Mouse (Mus musculus): ENCODE data around the gene Gm37419. TPM values are rescaled to one million over a fixed set of nuclear protein-coding genes. Genes with fewer than 3 reads are reported as not detected.

Gm37419 gene
- total RNA-seq, 2 experiments from 2014 or later, result not detected

DNA sequence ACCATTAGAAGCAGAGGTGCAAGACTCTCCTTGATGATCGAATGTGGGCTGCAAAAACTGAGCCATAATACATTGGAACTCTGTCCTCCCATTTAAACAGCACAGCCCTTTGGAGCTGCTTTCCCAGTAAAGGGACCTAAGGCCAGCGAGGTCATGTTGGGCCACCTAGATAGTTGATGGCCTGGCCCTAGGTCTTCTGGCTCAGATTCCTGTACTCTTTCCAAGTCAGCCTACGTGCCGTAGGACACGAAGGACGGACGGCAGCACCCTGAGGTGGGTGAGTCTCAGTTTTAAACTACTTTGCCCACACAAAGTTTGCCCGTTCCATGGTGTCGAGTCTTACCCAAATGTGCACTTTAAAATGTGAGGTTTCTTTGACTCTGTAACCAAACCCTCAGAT lies 8.8 kb upstream of the Gm37419 start:
- DNase-seq (ENCODE audit: low spot score in 2 of 2), result no peak

DNA sequence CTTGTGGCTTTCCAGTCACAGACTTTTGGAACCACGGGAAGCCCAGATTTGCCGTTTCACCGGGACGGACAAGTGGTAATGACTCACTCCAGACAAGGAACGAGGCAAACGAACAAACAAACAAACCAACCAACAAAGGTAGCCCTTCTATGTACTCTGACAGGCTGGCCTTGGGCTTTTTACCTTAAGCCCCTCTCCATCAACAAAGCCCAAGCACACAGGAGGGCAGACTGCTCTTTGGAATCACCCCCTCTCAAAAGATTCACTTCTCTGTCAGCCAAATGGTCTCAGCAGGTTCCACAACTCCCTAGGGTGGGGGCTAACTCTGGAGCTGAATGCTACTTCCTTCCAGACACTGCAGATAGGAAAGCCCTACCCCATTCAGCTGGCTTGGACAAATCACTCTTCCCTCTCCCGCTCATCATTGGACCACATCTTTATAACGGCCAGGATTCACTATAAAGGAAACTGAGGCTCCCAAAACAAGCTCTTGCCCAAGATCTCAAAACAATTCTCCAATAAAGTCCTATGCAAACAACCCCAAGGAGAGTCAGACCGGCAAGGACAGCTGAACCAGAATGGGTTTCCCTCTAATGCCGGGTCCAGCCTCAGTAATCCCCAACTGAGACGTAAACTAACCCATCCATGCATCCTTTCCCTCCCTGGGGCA lies 7.9 kb upstream of the Gm37419 start:
- DNase-seq (ENCODE audit: low spot score in 2 of 2), result no peak

DNA sequence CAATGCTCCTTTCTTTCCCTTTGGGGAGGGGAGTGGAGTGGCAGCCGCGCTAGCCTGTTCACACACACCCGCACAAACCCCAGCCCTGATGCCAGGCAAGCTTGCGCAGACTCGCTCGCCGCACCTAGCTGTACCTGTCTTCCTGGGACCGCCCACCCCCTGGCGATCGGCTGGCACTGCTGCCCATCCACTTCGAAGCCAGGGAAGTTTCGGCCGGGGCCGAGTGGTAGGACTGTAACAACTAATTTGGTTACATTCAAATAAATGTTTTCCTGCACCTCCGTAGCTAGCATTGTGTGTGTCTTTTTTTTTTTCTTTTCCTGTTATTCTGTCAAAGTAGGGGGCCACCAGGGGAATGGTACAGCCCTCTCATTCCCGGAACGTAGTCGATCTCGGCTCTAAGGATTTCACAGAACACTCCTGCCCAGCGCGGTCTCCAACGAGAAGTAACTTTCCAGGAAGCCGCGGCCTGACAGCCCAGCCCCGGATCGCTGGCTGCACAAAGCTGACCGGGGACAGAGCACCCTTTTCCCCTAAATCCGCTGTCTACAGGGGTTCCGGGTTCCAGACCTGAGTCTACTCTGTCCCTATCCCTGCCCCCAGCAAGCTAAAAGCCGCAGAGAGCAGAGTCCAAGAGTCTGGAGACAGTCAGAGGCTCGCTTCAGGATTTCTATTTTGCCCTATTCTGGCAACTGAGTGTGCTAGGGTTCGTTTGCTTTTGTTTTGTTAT lies 7.1 kb upstream of the Gm37419 start:
- DNase-seq (ENCODE audit: low spot score in 2 of 2), result no peak

DNA sequence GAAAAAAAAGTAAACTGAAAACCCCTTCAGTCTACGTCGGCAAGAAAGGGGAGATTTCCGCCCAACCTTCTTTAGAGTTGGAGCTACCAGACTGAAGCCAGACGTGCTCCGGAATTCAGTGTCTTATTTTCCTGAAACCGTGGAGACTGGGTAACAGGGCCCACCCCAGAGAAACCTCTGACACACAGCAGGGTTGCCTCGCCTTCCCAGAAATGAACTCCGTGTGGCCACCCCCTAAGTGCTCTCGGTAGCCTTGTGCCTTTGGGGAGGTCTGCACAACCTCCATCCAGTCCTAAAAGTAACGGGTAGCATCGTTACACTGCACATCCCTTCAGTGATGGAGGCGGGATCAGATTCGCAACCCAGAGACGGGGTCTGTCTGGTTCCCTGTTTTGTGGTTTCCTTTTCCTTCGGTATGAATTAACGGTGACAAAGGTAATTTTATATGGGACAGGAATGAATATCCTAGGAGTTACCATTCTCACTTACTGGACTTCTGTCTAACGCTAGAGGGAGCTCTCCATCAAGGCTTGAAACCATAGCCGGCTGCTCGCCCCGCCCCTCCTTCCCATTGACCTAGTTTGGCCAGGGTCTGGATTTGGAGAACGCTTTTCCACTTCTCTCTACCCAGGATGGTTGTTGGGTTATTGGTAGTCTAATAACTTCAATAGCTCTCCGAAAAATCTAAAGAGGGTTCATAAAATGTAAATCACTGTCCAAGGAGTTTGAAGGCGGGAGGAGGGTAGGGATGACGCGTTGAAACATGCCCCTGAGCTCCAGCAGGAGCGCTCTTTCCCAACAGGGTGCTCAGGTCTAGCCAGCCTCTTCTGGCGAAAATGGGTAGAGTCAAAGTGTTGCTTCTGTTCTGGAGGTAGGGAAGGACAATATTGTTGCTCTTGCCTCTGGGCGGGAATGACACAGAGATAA lies 6.1 kb upstream of the Gm37419 start:
- DNase-seq (ENCODE audit: low spot score in 2 of 2), result peak; percentile 82 to 90

DNA sequence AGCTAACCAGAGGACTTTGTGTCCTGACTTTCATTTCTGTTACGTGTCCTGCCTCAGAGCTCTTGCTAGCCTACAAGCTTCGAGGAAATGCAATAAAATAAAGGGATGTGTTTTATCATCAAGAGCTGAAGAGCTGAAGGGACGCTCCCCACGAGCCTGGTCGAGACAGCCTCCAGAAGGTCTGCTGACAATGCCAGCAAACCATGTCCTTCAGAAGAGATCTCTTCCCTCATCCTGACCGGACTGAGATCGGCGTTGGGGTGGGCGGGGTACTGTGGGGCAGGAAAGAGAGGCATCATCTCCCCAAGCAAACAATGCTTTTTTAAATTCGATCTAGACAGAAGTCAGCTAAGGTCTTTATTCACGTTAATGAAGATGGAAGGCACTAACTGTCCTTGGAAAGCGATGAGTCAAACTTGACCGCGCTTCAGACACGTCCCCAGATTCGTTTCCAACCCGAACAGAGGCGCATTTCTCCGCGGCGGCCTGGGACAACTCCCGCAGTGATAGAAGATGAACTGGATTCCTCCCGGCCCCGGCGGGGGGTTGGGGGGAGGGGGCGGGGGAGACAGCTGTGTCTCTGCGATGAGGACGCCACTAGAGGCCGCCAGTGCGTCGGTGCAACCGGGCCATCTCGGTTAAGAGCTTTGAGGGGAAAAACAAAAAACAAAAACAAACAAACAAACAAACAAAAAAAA lies 5.2 kb upstream of the Gm37419 start:
- DNase-seq (ENCODE audit: low spot score in 2 of 2), result peak; percentile 80 to 88

DNA sequence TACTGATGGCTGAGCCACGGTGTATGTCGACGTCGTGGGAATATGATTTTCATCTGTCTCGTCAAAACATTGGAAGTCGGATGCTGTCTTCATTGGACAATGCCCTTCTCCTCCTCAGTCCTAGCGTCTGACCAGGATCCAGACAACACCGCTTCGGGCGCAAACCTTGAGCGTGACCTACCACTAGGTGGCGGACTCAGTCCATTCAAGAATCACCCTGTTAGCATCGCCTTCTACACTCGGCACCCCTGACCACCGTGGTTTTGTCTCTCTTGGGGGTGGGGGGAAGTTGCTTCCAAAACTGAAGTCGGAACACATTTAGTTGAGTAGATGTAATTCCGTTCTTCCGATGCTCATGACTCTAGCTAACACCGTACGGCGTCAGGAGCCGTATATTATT lies 4.1 kb upstream of the Gm37419 start:
- peak; percentile 88 to 93 for DNase-seq (ENCODE audit: low spot score in 2 of 2)

DNA sequence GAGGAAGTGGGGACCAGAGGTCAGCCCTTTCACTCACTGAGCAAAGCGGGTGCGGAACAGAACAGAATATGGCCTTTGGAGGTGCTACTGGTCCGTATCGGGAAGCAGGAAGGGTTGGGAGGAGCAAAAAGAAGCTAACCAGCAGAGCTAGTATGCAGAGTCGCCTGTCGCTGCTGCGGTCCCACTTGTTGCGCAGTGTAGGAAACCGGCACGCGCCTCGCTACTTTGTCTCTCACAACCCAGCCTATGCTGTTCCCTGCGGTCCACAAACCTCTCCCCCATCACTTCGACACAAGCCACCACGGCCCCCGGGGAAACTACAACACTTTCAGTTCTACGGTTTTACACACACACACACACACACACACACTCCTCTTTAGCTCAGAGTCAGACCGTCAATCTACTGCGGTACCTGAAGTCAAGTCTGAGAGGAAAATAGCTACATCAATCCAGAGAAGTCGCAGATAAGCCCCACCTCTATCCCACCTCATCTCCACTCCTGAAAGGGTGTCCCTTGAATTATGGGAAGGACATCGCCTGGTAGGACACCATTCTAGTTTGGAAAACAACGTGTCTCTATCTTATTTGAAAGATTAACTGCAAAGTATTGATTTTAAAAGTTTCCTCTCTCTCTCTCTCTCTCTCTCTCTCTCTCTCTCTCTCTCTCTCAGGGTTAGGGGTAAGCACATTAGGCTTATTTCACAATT lies 3.4 kb upstream of the Gm37419 start:
- peak in 1 of 2 experiments; percentile 51 for DNase-seq (ENCODE audit: low spot score in 2 of 2)

DNA sequence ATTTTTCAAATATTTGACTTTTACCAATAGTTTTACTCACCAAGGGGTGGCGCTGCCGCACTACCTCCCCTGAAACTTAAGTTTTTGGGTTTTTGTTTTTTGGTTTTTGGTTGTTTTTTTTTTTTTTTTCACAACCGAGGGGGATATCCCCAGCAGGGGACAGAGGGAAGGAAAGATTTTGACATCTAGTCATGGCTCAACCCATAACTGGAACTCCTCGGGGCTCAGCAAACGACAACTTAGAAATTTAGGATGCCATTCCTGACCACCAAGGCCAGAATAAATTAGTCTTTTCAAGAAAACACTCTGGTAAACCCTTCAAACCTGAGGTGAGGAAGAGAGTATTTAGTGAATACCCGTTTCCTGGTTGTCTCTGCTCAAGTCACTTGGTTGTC lies 2.8 kb upstream of the Gm37419 start:
- DNase-seq (ENCODE audit: low spot score in 2 of 2), result no peak

DNA sequence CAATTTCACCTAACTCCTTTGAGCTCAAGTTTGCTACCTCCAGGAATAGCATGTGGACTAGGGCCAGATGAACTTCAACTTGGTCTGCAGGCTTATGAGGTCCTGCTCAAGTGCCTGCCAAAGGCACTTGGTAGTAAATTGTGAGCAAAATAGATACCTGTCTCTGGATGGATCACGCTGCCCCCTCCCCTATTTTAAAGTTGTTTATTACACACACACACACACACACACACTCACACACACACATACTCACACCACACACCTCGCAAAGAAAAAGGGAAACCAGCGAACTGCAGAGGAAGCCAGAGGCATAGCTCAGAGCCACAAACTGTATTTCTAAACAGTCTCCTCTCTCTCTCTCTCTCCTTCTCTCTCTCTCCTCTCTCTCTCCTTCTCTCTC lies 2.1 kb upstream of the Gm37419 start:
- no peak for DNase-seq (ENCODE audit: low spot score in 2 of 2)

DNA sequence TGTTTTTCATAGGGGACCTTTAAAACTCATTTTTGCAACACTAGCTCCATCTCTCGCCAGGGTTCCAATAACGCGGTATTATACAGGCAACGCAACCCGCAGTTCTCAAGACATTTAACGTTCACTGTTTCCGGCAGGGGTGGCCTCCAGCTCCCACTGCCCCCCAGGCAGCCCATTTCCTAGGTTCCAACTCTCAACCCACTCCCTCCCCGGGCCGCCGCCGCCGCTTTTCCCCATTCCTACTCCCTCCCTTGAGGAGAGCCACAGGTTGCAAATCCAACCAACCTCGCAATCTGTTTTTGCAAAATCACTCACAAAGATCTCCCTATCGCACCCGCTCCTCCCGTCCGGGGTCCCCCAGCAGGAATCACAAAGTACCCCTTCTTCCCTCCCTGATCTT lies 1.4 kb upstream of the Gm37419 start:
- DNase-seq (ENCODE audit: low spot score in 2 of 2), result no peak

DNA sequence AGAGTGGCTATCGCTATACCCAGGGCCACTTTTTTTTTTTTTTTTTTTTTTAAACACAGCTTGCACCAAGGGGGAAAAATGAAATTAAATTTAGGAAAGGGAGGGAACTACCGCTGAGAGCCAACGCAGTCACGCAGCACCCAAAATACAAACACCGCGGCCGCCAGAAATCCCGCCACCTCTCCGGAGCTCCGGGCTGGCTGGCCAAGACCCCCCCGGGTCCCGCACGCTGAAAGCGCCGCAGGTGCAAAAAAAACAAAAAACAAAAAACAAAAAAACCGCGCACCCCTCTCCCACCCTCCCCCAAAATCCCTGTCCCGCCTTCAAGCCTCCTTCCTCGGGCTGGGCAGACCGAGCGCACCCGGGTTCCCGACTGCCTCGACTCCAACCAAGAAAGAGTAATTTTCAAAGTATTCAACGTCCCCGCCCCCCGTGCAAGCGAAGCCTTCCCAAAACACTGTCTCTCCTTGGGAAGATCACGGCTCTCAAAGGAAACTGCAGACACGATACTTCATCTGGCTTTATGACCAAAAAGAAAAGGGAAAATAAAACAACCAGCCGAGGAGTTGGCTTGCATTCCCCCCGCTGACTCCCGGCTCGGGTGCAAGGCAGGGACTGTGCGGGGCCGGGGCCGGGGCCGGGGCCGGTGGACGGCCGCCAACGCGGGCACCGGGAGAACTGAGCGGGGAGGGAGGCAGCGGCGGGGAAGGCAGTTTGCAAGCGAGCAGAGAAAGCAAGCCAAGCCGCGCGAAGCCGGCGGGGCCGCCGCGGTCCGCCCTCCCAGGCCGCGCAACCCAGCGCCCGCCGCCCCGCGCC lies 733 bp upstream of the Gm37419 start:
- no peak for DNase-seq (ENCODE audit: low spot score in 2 of 2)

DNA sequence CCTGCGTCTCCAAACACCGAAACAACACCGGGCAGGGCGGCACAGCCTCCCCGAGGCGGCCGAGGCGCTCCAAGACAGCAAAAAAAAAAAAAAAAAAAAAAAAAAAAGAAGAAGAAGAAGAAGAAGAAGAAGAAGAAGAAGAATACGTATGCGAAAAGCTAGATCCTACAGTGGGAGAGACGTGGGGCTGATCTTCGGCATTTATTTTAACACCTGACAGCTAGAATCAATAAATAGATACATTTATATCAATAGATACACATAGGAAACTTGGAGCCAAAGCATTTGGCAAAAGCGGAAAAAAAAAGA lies 171 bp upstream of the Gm37419 start:
- DNase-seq (ENCODE audit: low spot score in 2 of 2), result no peak

DNA sequence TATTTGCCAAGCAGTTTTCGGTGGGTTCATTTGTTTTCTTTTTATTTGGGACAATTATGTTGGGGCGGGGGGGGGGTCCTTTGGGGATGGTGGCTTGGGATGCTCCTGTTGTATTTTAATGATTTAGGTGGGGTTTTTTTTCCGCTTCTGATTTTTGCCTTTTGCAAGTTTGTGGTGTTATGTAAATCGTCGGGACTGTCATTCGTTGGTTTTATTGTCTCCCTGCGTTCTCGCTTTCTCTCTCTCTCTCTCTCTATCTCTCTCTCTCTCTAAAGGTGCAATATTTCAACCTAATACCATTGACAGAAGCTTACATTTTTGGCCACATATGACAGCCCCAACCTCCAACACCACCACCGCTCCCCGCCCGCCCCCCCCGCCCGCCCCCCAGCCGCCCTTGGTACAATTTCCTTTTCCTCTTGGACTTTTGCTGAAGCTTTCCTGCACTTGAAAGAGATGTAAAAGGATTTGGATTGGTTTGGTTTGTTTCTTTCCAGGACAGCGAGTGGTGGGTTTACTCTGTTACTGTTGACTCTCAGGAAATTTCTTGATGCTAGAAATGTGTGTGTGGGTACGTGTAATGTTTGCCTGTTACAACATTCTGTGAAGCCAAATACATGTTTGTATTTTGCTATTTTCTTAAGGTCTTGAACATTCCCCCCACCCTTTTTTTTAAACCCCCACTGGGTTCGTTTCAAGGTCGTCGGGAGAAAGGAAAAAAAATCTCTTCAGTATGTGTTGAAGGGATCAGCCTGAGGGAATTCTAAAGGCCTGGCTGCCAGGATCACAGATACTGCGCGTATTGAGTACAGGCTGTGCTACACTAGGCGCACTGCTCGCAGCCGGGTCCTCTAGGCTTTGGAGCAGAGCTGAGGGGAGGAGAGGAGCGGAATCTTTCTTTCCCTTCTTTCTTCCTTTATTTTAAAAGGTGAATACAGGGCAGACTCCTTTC lies 1.2 kb downstream of the Gm37419 start:
- peak; percentile 45 to 72 for DNase-seq (ENCODE audit: low spot score in 2 of 2)

DNA sequence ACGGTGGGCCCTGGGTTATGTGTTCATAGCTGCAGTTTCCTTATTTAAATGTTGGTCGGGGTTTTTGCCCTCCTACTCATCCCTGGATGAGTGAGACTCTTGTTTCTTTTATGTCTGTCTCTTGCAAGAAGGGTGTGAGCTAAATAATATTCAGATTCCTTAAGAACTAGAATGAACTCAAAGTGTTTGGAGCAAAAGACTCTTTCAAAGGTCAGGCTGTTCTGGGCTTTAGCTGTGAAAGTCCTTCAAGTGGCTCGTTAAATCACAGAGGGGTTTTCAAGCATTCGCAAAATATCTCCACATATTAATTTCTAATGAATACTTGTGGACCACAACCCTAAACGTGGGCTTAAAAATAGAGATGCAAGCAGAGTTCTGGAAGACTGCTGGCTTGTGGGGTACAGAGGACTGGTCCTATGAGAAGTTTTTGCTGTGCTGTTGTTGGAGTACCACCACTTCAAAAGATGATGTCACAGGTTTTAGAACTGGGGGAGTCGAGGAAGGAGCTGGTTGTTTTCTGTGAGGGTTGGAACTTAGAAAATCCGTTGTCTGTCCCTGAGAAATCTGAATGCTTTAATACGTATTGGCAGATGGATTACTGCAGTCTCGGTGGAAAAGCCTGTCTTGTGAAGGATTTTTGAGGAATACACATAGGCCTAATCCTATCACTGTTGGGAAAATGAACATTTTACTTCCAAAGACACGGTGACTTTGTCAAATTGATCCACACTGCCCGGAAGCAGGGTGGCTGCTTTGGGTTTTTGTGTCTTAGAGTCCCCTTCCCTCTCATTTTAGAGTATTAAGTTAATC lies 2.1 kb downstream of the Gm37419 start:
- DNase-seq (ENCODE audit: low spot score in 2 of 2), result peak in 1 of 2 experiments; percentile 15

DNA sequence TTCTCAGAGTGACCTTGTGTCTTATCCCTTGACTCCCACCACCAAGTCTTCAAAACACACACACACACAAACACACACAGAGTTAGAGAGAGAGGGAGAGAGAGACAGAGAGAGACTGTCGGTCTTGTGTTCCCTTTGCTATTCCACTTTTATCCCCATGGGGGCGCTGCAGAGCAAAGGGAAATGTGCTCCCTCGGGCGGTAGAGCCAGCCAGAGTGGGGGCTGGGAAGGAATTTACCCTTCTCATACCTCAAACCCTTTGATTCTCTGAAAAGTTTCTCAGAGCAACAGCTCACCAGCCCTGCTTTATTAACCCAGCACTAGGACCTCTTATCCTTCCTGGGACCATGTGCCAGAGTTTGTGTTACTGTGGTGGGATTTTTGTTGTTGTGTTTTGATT lies 2.9 kb downstream of the Gm37419 start:
- DNase-seq (ENCODE audit: low spot score in 2 of 2), result peak; percentile 92 to 93

DNA sequence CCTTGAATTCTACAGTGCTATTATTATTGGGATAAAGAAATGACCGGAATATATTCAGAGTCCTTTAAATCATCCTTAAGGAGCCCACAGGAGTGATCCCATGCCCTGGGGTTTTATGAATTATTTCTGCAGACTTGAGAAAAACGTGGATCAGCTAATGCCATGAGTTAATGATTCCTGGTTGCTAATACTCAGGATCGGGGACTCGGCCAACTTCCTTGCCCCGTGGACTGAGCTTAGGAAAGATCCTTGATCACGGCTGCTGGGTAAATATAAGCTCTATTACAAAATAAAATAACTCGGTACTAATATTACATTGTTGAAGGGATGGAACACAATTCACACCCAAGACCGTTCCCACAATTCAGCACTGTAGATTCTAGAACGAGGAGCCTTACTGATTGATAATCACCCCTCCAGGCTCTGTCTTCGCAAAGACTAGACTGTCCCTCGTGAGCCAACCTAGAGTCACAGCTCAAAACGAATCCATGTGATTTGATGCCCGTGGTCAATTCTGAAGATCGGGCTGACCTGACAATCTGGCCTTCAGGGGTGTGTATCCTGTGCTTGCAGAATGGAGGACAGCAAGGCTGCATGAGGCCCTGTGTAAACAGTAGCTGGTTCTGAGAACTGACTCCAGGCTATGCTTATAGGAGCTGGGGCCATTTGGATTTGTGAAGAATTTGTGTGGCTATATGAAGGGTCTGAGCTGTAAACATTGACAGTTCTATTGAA lies 3.7 kb downstream of the Gm37419 start:
- no peak for DNase-seq (ENCODE audit: low spot score in 2 of 2)
